Mouse (Mus musculus) kidney, adult 2 months (tissue): ENCODE results near the gene Efna3.

Source experiments
- CTCF ChIP-seq: fragments of 200-500 bp; conservative IDR thresholded peaks from 2 replicates; pipeline ENCODE4 v1.5.1; 2011; ENCODE audit warnings: low read depth, mild to moderate bottlenecking, control low read depth, low read length, moderate library complexity, mixed read lengths; ENCODE audit not compliant: insufficient read depth, insufficient read length
- POLR2A ChIP-seq: fragments of 200-500 bp; IDR thresholded peaks from one replicate; pipeline ENCODE4 v1.6.1; 2011; ENCODE audit warnings: low read depth, low read length, control low read depth

DNA sequence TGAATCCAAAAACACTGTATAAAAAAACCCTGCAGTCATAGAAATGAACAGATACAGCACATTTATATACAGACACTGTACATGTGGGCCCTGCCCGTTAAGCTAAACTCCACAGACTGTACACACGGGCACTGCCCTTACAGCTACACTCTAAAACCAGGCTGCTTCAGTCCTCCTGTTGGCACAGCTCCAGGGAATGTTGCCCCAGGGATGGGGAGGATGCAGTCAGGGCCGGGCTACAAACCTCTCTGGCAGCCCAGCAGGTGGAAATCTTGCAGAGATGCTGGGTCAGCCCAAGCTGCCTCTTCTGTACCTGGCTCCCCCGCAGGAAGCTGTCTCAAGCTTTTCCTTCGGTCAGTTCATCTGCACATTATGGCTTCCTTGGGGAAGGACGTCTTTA, 51.0 kb downstream of the Efna3 start:
- no peak for TF ChIP-seq POLR2A
- TF ChIP-seq CTCF, result no peak
